ENCODE assay signal across 8 mouse cellular contexts in genomic region chr17:24167891-24168505, GRCm38 (mm10). TPM values are rescaled to one million over a fixed set of nuclear protein-coding genes. Genes with fewer than 3 reads are reported as not detected.
A peak's percentile ranks its signal among the peaks of the same experiment; 100 is the strongest.
DNase-seq lines count a peak whose midpoint lies in the region; ATAC-seq and TF ChIP-seq lines count a peak whose summit lies in the region.

No protein-coding gene starts in this region.

- H3K36me3 ChIP-seq in embryonic facial prominence, embryonic 12.5 days = peaks cover 22% of the 10 kb centered on the region
- H3K36me3 ChIP-seq in intestine, postnatal 0 days (ENCODE audit: control insufficient read depth, insufficient read depth) = peaks cover 18% of the 10 kb centered on the region
- H3K36me3 ChIP-seq in neural tube, embryonic 12.5 days = peaks cover 17% of the 10 kb centered on the region

- 61% methylated on average over 7 of the region's 7 CpGs for WGBS in embryonic facial prominence, embryonic 12.5 days
- 35% methylated on average over 7 of the region's 7 CpGs for WGBS in intestine, postnatal 0 days
- 53% methylated on average over 7 of the region's 7 CpGs for WGBS in neural tube, embryonic 12.5 days

- H3K9ac ChIP-seq in embryonic facial prominence, embryonic 12.5 days = peak overlapping the region; percentile 86
- H3K9ac ChIP-seq in intestine, postnatal 0 days (ENCODE audit: low read depth, low read length) = peak overlapping the region; percentile 91
- H3K9ac ChIP-seq in neural tube, embryonic 12.5 days = peak overlapping the region; percentile 86

- peak overlapping the region; percentile 100 for H3K27ac ChIP-seq in layer of hippocampus, adult 2 months
- 0 out of 2 replicates have a peak overlapping the region, but pooled peaks have one; percentile 95 for H3K27ac ChIP-seq in embryonic facial prominence, embryonic 12.5 days
- peak overlapping the region; percentile 93 for H3K27ac ChIP-seq in intestine, postnatal 0 days (ENCODE audit: low read depth, low read length)
- no peak overlapping the region for H3K27ac ChIP-seq in neural tube, embryonic 12.5 days

- no peaks in the 10 kb centered on the region for H3K9me3 ChIP-seq in embryonic facial prominence, embryonic 12.5 days
- H3K9me3 ChIP-seq in intestine, postnatal 0 days (ENCODE audit: control insufficient read depth) = no peaks in the 10 kb centered on the region
- H3K9me3 ChIP-seq in neural tube, embryonic 12.5 days = no peaks in the 10 kb centered on the region

- ATAC-seq in embryonic facial prominence, embryonic 12.5 days (ENCODE audit: insufficient number of reproducible peaks, insufficient read depth, low FRiP score, low TSS enrichment) = no peak
- no peak for ATAC-seq in intestine, postnatal 0 days
- ATAC-seq in neural tube, embryonic 12.5 days (ENCODE audit: low FRiP score, low read depth) = no peak

- no peak for TF ChIP-seq CTCF in layer of hippocampus, adult 2 months (conservative IDR thresholded peaks at IDR 0.05)
- no peak for TF ChIP-seq CTCF in intestine, postnatal 0 days (IDR thresholded peaks at IDR 0.05; ENCODE audit: low read depth)

- no peak for DNase-seq in layer of hippocampus, adult 2 months (ENCODE audit: low spot score in 2 of 2)
- DNase-seq in layer of hippocampus, adult 11-12 months (ENCODE audit: low spot score) = no peak
- no peak for DNase-seq in gastrocnemius, postnatal 4 days (ENCODE audit: low spot score in 2 of 2)
- DNase-seq in cerebellum, postnatal 14 days = no peak
- no peak for DNase-seq in left cerebral cortex, postnatal 4 days

- intact Hi-C loops in left cerebral cortex, postnatal 4 days (cut with DNase I) = no loop called here

- H3K4me2 ChIP-seq in embryonic facial prominence, embryonic 12.5 days (replicated peaks) = peak overlapping the region; percentile 83
- peak overlapping the region; percentile 77 for H3K4me2 ChIP-seq in intestine, postnatal 0 days (replicated peaks; ENCODE audit: low read depth)
- peak overlapping the region; percentile 94 for H3K4me2 ChIP-seq in neural tube, embryonic 12.5 days (replicated peaks)

- H3K4me3 ChIP-seq in layer of hippocampus, adult 2 months = peak overlapping the region; percentile 98
- peak overlapping the region; percentile 91 for H3K4me3 ChIP-seq in embryonic facial prominence, embryonic 12.5 days
- H3K4me3 ChIP-seq in intestine, postnatal 0 days (ENCODE audit: low read depth, low read length) = peak overlapping the region; percentile 82
- peak overlapping the region; percentile 90 for H3K4me3 ChIP-seq in neural tube, embryonic 12.5 days

- peaks cover 16% of the 10 kb centered on the region for H3K4me1 ChIP-seq in embryonic facial prominence, embryonic 12.5 days
- H3K4me1 ChIP-seq in intestine, postnatal 0 days (replicated peaks; ENCODE audit: control insufficient read depth, insufficient read depth, low read length) = no peaks in the 10 kb centered on the region
- H3K4me1 ChIP-seq in neural tube, embryonic 12.5 days = peaks cover 22% of the 10 kb centered on the region

- H3K27me3 ChIP-seq in embryonic facial prominence, embryonic 12.5 days = no peaks in the 10 kb centered on the region
- no peaks in the 10 kb centered on the region for H3K27me3 ChIP-seq in intestine, postnatal 0 days (replicated peaks; ENCODE audit: control insufficient read depth, insufficient read depth, low read length)
- H3K27me3 ChIP-seq in neural tube, embryonic 12.5 days (replicated peaks) = no peaks in the 10 kb centered on the region

RNA-seq across cellular contexts. Expression of gene Atp6v0c, which starts 1.5 kb away (rescaled TPM):
- total RNA-seq in layer of hippocampus, adult 2 months (2021) = 1,000 to 10,000 TPM; 1,075 to 1,153 TPM
- 445 and 455 TPM in 2 replicates for polyA plus RNA-seq in embryonic facial prominence, embryonic 12.5 days (2016; fragmentation: Nextera tagmentation; extraction: Ambion mirVana)
- 1,362 and 1,364 TPM in 2 replicates for polyA plus RNA-seq in intestine, postnatal 0 days (2015; fragmentation: Nextera tagmentation; extraction: Ambion mirVana)
- polyA plus RNA-seq in neural tube, embryonic 12.5 days (2016; fragmentation: Nextera tagmentation; extraction: Ambion mirVana) = 671 and 684 TPM in 2 replicates
- total RNA-seq in gastrocnemius, postnatal 4 days (2021) = 100 to 1,000 TPM; 193 to 194 TPM
- 100 to 1,000 TPM; 770 to 834 TPM for total RNA-seq in left cerebral cortex, postnatal 4 days (2021)

RNA-seq across cellular contexts. Expression of gene Amdhd2, which starts 4.4 kb away (rescaled TPM):
- 10 to 100 TPM; 43.1 to 45.3 TPM for total RNA-seq in layer of hippocampus, adult 2 months (2021)
- 40.9 and 42.7 TPM in 2 replicates for polyA plus RNA-seq in embryonic facial prominence, embryonic 12.5 days (2016; fragmentation: Nextera tagmentation; extraction: Ambion mirVana)
- polyA plus RNA-seq in intestine, postnatal 0 days (2015; fragmentation: Nextera tagmentation; extraction: Ambion mirVana) = 159 and 172 TPM in 2 replicates
- 36.0 and 41.2 TPM in 2 replicates for polyA plus RNA-seq in neural tube, embryonic 12.5 days (2016; fragmentation: Nextera tagmentation; extraction: Ambion mirVana)
- total RNA-seq in gastrocnemius, postnatal 4 days (2021) = 10 to 100 TPM; 20.2 to 24.7 TPM
- 10 to 100 TPM; 30.2 to 32.0 TPM for total RNA-seq in left cerebral cortex, postnatal 4 days (2021)

RNA-seq across cellular contexts. Expression of gene Pdpk1, which starts 17.3 kb away (rescaled TPM):
- total RNA-seq in layer of hippocampus, adult 2 months (2021) = 100 to 1,000 TPM in 1 of 2 experiments, 10 to 100 TPM in 1; 97.3 to 109 TPM
- polyA plus RNA-seq in embryonic facial prominence, embryonic 12.5 days (2016; fragmentation: Nextera tagmentation; extraction: Ambion mirVana) = 37.6 and 38.6 TPM in 2 replicates
- polyA plus RNA-seq in intestine, postnatal 0 days (2015; fragmentation: Nextera tagmentation; extraction: Ambion mirVana) = 24.7 and 28.4 TPM in 2 replicates
- polyA plus RNA-seq in neural tube, embryonic 12.5 days (2016; fragmentation: Nextera tagmentation; extraction: Ambion mirVana) = 53.4 and 58.4 TPM in 2 replicates
- total RNA-seq in gastrocnemius, postnatal 4 days (2021) = 10 to 100 TPM; 52.6 to 60.6 TPM
- total RNA-seq in left cerebral cortex, postnatal 4 days (2021) = 10 to 100 TPM; 67.0 to 68.3 TPM

RNA-seq across cellular contexts. Expression of gene Tbc1d24, which starts 37.4 kb away (rescaled TPM):
- total RNA-seq in layer of hippocampus, adult 2 months (2021) = 10 to 100 TPM; 61.2 to 66.1 TPM
- 8.7 and 8.9 TPM in 2 replicates for polyA plus RNA-seq in embryonic facial prominence, embryonic 12.5 days (2016; fragmentation: Nextera tagmentation; extraction: Ambion mirVana)
- polyA plus RNA-seq in intestine, postnatal 0 days (2015; fragmentation: Nextera tagmentation; extraction: Ambion mirVana) = 3.1 and 3.4 TPM in 2 replicates
- polyA plus RNA-seq in neural tube, embryonic 12.5 days (2016; fragmentation: Nextera tagmentation; extraction: Ambion mirVana) = 12.4 and 13.0 TPM in 2 replicates
- total RNA-seq in gastrocnemius, postnatal 4 days (2021) = 10 to 100 TPM; 11.7 to 12.3 TPM
- total RNA-seq in left cerebral cortex, postnatal 4 days (2021) = 10 to 100 TPM; 82.8 to 91.5 TPM

RNA-seq across cellular contexts. Expression of gene Ntn3, which starts 41.3 kb away (rescaled TPM):
- total RNA-seq in layer of hippocampus, adult 2 months (2021) = 1 to 10 TPM; 9.1 to 9.9 TPM
- 20.2 and 20.3 TPM in 2 replicates for polyA plus RNA-seq in embryonic facial prominence, embryonic 12.5 days (2016; fragmentation: Nextera tagmentation; extraction: Ambion mirVana)
- polyA plus RNA-seq in intestine, postnatal 0 days (2015; fragmentation: Nextera tagmentation; extraction: Ambion mirVana) = 2.0 and 2.1 TPM in 2 replicates
- 9.0 and 10.6 TPM in 2 replicates for polyA plus RNA-seq in neural tube, embryonic 12.5 days (2016; fragmentation: Nextera tagmentation; extraction: Ambion mirVana)
- 1 to 10 TPM; 4.7 to 4.9 TPM for total RNA-seq in gastrocnemius, postnatal 4 days (2021)
- total RNA-seq in left cerebral cortex, postnatal 4 days (2021) = 10 to 100 TPM; 15.8 to 16.4 TPM
